Mouse (Mus musculus) gastrocnemius, postnatal 36 days (tissue): ENCODE results near the gene Nell2. TPM values are rescaled to one million over a fixed set of nuclear protein-coding genes. Genes with fewer than 3 reads are reported as not detected.

Experiments
- DNase-seq, 2 experiments: peaks; one replicate each; pipeline ENCODE4 v3.0.0; 2022
- intact Hi-C: fragments of 180-260 bp; cut with DNase I; formaldehyde crosslinking; loops from one replicate; pipeline ENCODE4 v1.15.1; 2025
- total RNA-seq, 2 experiments: library from RNA; stranded (reverse); gene quantifications; 2 replicates each; pipeline ENCODE4 v1.2.3; 2021

Nell2 gene
- total RNA-seq, 2 experiments from 2014 or later = 0.15 to 0.30 TPM

- intact Hi-C loops = no loop called here
- no peak for DNase-seq
Observed at GRCm38 (mm10) chr15:95476440-95476839, 51.9 kb downstream of the Nell2 start.

- intact Hi-C loops = no loop called here
- DNase-seq = no peak
Observed at GRCm38 (mm10) chr15:95473976-95474375, 54.4 kb downstream of the Nell2 start.

GRCm38 (mm10) chr15:95467195-95467594 is 61.2 kb downstream of the Nell2 start:
- no peak for DNase-seq
- intact Hi-C loops = no loop called here

GRCm38 (mm10) chr15:95460041-95460566 is 68.3 kb downstream of the Nell2 start:
- intact Hi-C loops = no loop called here
- DNase-seq = no peak

GRCm38 (mm10) chr15:95444586-95444985 is 83.8 kb downstream of the Nell2 start:
- intact Hi-C loops = no loop called here
- no peak for DNase-seq

- intact Hi-C loops = no loop called here
- no peak for DNase-seq
Observed at GRCm38 (mm10) chr15:95437740-95438139, 90.6 kb downstream of the Nell2 start.

GRCm38 (mm10) chr15:95436261-95436660 is 92.1 kb downstream of the Nell2 start:
- no peak for DNase-seq
- intact Hi-C loops = no loop called here

- intact Hi-C loops = no loop called here
- DNase-seq = no peak
Observed at GRCm38 (mm10) chr15:95431156-95431799, 97.1 kb downstream of the Nell2 start.

GRCm38 (mm10) chr15:95430000-95430399 is 98.4 kb downstream of the Nell2 start:
- intact Hi-C loops = no loop called here
- DNase-seq = no peak

GRCm38 (mm10) chr15:95428003-95428663 is 100.2 kb downstream of the Nell2 start:
- intact Hi-C loops = no loop called here
- DNase-seq = no peak

GRCm38 (mm10) chr15:95425085-95425484 is 103.3 kb downstream of the Nell2 start:
- DNase-seq = no peak
- intact Hi-C loops = no loop called here

- intact Hi-C loops = no loop called here
- no peak for DNase-seq
Observed at GRCm38 (mm10) chr15:95422226-95422950, 106.0 kb downstream of the Nell2 start.

GRCm38 (mm10) chr15:95418641-95419040 is 109.7 kb downstream of the Nell2 start:
- intact Hi-C loops = no loop called here

GRCm38 (mm10) chr15:95411949-95412741 is 116.2 kb downstream of the Nell2 start:
- no peak for DNase-seq
- intact Hi-C loops = no loop called here

More at GRCm38 (mm10) chr15:95418641-95419040, 109.7 kb downstream of the Nell2 start:
- DNase-seq = no peak

GRCm38 (mm10) chr15:95410213-95410843 is 118.0 kb downstream of the Nell2 start:
- no peak for DNase-seq
- intact Hi-C loops = no loop called here

GRCm38 (mm10) chr15:95390347-95390746 is 138.0 kb downstream of the Nell2 start:
- no peak for DNase-seq
- intact Hi-C loops = no loop called here

GRCm38 (mm10) chr15:95388950-95389349 is 139.4 kb downstream of the Nell2 start:
- no peak for DNase-seq
- intact Hi-C loops = no loop called here

GRCm38 (mm10) chr15:95380859-95381258 is 147.5 kb downstream of the Nell2 start:
- no peak for DNase-seq
- intact Hi-C loops = no loop called here

- intact Hi-C loops = no loop called here
Observed at GRCm38 (mm10) chr15:95370720-95371395, 157.5 kb downstream of the Nell2 start.

GRCm38 (mm10) chr15:95368185-95368584 is 160.2 kb downstream of the Nell2 start:
- DNase-seq = no peak
- intact Hi-C loops = no loop called here

More at GRCm38 (mm10) chr15:95370720-95371395, 157.5 kb downstream of the Nell2 start:
- no peak for DNase-seq
